8 mouse cellular contexts compared by ENCODE assay signal in genomic region chr1:177796193-177796939, GRCm38 (mm10). TPM values are rescaled to one million over a fixed set of nuclear protein-coding genes. Genes with fewer than 3 reads are reported as not detected.
A peak's percentile ranks its signal among the peaks of the same experiment; 100 is the strongest.
DNase-seq lines count a peak whose midpoint lies in the region; ATAC-seq lines count a peak whose summit lies in the region.

TSS of gene Adss (minus strand) at chr1:177796511.

- H3K27ac ChIP-seq in heart, embryonic 14.5 days (replicated peaks in 1 of 2; ENCODE audit: control insufficient read depth in 1 of 2, insufficient read depth in 1 of 2, low read depth in 2 of 2, low read length in 2 of 2), result peak within 1 kb of the TSS; percentile 96
- peak within 1 kb of the TSS; percentile 93 for H3K27ac ChIP-seq in liver, embryonic 13.5 days
- peak within 1 kb of the TSS; percentile 99 for H3K27ac ChIP-seq in stomach, embryonic 16.5 days (ENCODE audit: low read length)

- H3K4me2 ChIP-seq in heart, embryonic 14.5 days (ENCODE audit: low read length), result peak within 1 kb of the TSS; percentile 86
- peak within 1 kb of the TSS; percentile 92 for H3K4me2 ChIP-seq in liver, embryonic 13.5 days
- peak within 1 kb of the TSS; percentile 87 for H3K4me2 ChIP-seq in stomach, embryonic 16.5 days (ENCODE audit: low read depth, low read length)

- peak; percentile 98 for DNase-seq in c-Kit-negative CD71-positive TER-119-positive erythroid progenitor cells, embryonic 14.5 days (ENCODE audit: low read depth, low spot score)
- DNase-seq in fibroblast of lung, adult 2 months (ENCODE audit: low read depth), result peak; percentile 98
- peak; percentile 100 for DNase-seq in kidney, postnatal 14 days
- DNase-seq in liver, embryonic 13.5 days, result peak; percentile 99
- DNase-seq in neural tube, embryonic 10.5 days (ENCODE audit: extremely low spot score, low spot score), result peak; percentile 97

- no peaks in the 10 kb centered on the region for H3K9me3 ChIP-seq in heart, embryonic 14.5 days (ENCODE audit: control insufficient read depth, low read length)
- no peaks in the 10 kb centered on the region for H3K9me3 ChIP-seq in liver, embryonic 13.5 days (replicated peaks)
- H3K9me3 ChIP-seq in stomach, embryonic 16.5 days (replicated peaks; ENCODE audit: control insufficient read depth, low read length), result no peaks in the 10 kb centered on the region

- peak; percentile 83 for ATAC-seq in CD4-positive, CD25-positive, alpha-beta regulatory T cell, adult 4 months
- ATAC-seq in heart, embryonic 14.5 days (ENCODE audit: insufficient number of reproducible peaks, insufficient read depth, low FRiP score, low read depth), result peak; percentile 100
- peak; percentile 98 for ATAC-seq in liver, embryonic 13.5 days (ENCODE audit: low read depth)
- peak; percentile 100 for ATAC-seq in stomach, embryonic 16.5 days (ENCODE audit: insufficient read depth, low FRiP score)

- H3K27me3 ChIP-seq in heart, embryonic 14.5 days (ENCODE audit: control insufficient read depth, insufficient read depth, low read length), result no peaks in the 10 kb centered on the region
- H3K27me3 ChIP-seq in liver, embryonic 13.5 days, result no peaks in the 10 kb centered on the region
- H3K27me3 ChIP-seq in stomach, embryonic 16.5 days (ENCODE audit: control insufficient read depth, insufficient read depth, low read length), result no peaks in the 10 kb centered on the region

- H3K4me1 ChIP-seq in heart, embryonic 14.5 days (ENCODE audit: control insufficient read depth in 2 of 2, insufficient read depth in 2 of 2, low read length in 2 of 2), result peaks cover 3 to 16% of the 10 kb centered on the region in 2 experiments
- H3K4me1 ChIP-seq in liver, embryonic 13.5 days (replicated peaks), result peaks cover 38% of the 10 kb centered on the region
- peaks cover 17% of the 10 kb centered on the region for H3K4me1 ChIP-seq in stomach, embryonic 16.5 days (ENCODE audit: control insufficient read depth, insufficient read depth, low read length)

- H3K4me3 ChIP-seq in heart, embryonic 14.5 days (ENCODE audit: control insufficient read depth in 1 of 2, insufficient read depth in 1 of 2, low read depth in 1 of 2, low read length in 2 of 2), result peak within 1 kb of the TSS; percentile 78 to 92
- peak within 1 kb of the TSS; percentile 91 for H3K4me3 ChIP-seq in liver, embryonic 13.5 days (replicated peaks)
- peak within 1 kb of the TSS; percentile 98 for H3K4me3 ChIP-seq in stomach, embryonic 16.5 days (replicated peaks; ENCODE audit: low read length)

- H3K9ac ChIP-seq in heart, embryonic 14.5 days (ENCODE audit: low read length), result peak within 1 kb of the TSS; percentile 90
- peak within 1 kb of the TSS; percentile 93 for H3K9ac ChIP-seq in liver, embryonic 13.5 days
- H3K9ac ChIP-seq in stomach, embryonic 16.5 days (ENCODE audit: low read length), result peak within 1 kb of the TSS; percentile 98

- under 1% methylated on average over 57 of the region's 64 CpGs for WGBS in heart, embryonic 14.5 days
- under 1% methylated on average over 54 of the region's 64 CpGs for WGBS in liver, embryonic 13.5 days (ENCODE audit: insufficient replicate concordance)
- WGBS in stomach, embryonic 16.5 days, result under 1% methylated on average over 54 of the region's 64 CpGs

- H3K36me3 ChIP-seq in heart, embryonic 14.5 days (ENCODE audit: control insufficient read depth, insufficient read depth, low read length), result no peaks in the 10 kb centered on the region
- H3K36me3 ChIP-seq in liver, embryonic 13.5 days, result no peaks in the 10 kb centered on the region
- no peaks in the 10 kb centered on the region for H3K36me3 ChIP-seq in stomach, embryonic 16.5 days (ENCODE audit: control insufficient read depth, insufficient read depth, low read length)

RNA-seq across cellular contexts. Expression of gene Adss, which starts in this region (rescaled TPM):
- polyA plus RNA-seq in CD4-positive, CD25-positive, alpha-beta regulatory T cell, adult 4 months (2017; shearing (Covaris generic)), result 10 to 100 TPM; 44.5 to 54.9 TPM
- polyA plus RNA-seq in heart, embryonic 14.5 days (2014; fragmentation: Nextera tagmentation; extraction: Ambion mirVana), result 20.1 and 23.3 TPM in 2 replicates
- 19.1 and 25.4 TPM in 2 replicates for polyA plus RNA-seq in liver, embryonic 13.5 days (2015; fragmentation: Nextera tagmentation; extraction: Ambion mirVana)
- polyA plus RNA-seq in stomach, embryonic 16.5 days (2015; fragmentation: Nextera tagmentation; extraction: Ambion mirVana), result 54.7 and 56.2 TPM in 2 replicates

Comparison
In these comparisons a context has a peak if more than half of its experiments do, and no peak if none do; other contexts are left out.
1. Peak in every context shown above with its lines: DNase-seq, ATAC-seq, H3K4me3 ChIP-seq and H3K27ac ChIP-seq.